Mouse (Mus musculus) cerebellum, adult 9-11 months (tissue): ENCODE results near the gene Cdk1.
"Not testable (repeated sequence)": the region's sequence is repeated elsewhere in the genome, so short reads cannot be mapped to it uniquely, and the experiment has no call there.

Experiments
- DNase-seq: peaks from one replicate; pipeline ENCODE4 v3.0.0; 2022

The Cdk1 gene

DNA sequence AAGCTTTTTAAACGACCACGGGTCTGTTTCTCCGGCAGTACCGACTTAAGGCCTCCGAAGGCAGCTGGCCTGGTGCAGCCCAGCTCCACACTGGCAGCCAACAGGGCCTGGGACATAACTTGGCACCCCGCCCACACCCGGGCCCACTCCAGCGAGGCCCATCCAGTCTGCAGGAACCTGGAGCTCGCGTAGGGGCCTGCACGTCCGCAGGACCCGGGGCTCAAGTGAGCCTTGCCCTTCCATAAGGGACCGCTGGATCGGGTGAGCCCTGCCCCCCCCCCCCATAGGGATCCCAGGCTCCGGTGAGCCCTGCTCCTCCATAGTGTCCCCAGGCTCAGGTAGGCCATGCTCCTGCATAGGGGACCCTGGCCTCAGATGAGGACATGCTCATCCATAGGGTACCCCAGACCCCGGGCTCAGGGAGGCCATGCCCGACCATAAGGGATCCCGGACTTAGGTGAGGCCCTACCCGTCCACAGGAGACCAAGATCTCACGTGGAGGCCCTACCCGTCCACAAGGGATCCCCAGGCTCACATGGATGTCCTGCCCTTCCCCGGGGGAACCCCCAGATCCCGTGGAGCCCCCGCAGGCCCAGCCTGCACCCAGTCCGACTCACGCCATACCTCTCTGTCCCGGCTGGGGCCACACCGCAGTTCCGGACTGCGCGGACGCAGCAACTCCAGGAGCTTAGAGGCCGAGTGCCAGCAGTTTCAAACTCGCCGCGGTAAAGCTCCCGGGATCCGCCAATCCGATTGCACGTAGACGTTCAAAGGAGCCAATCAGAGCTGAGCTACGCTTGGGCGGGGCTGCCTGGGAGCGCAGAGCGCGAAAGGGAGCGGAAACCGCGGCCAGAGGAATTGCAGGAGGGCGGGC lies at the start of gene Cdk1:
TSS of gene Cdk1 (minus strand) at position 727 of the 874 bp plus-strand sequence.
- DNase-seq: peak; percentile 93

DNA sequence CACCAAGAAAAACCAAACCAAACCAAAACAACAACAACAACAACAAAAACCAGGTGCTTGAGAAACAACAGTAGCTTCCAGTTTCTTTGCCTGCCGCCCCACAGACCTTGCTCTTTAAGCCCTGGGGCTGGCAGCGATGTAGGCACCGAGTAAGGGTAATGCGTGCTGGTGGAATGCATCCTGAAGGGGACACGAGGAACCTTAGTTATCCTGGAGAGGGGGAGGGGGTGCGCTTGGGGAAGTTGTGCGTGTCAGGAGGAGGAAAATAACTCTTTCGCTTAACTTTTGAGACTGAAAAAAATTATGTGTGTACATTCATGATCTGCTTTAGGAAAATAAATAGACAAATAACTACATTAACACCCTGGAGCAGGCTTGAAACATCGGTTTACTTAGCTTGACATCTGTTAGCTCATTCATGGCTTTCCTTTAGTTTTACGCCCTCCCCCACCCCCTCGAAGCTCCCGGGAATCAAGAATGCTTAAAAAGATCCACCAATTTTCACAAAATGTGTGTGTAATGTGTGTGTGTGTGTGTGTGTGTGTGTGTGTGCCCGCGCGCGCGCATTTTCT lies 47.2 kb upstream of the Cdk1 start:
- no peak for DNase-seq

DNA sequence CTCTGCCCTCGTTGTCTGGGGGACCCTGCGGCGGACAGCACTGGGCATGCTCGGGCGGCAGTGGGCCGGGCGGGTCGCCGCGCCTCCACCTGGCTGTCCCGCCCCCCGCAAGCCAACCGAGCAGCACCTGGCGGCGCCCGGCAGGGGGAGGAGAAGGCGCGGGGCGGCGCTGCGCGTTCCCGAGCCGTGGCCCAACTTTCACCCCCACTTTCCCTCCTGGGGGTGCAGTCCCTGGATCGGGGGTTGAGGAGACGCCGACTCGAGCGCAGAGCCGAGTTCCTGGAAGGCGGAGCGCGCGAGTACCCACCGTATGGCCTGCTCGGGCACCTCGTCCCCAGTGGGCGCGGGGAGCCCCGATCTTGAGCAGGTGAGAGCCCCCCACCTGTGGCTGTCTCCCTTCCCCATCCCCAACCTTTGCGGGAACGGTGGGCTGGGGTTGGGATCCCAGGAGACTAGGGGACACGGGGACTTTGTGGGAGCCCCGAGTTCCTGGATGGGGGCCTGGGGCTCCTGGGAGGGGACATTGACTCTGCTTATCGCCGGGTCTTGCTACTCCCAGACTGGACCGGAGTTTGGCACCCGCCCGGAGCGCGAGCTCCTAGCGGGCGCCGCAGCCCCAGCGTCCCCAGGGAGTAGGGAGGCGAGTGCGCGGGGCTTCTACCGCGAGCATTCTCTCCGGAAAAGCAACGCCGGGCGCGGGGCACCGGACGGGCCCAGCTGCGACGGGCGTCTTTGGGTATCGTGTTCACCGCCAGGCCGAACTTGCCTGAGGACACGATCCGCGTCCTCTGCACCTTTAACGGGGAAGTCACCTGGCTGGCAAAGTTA lies 46.2 kb upstream of the Cdk1 start, which contains the start of gene Ank3:
TSS of gene Ank3 (plus strand) at position 11 of the 828 bp plus-strand sequence.
- DNase-seq: no peak

DNA sequence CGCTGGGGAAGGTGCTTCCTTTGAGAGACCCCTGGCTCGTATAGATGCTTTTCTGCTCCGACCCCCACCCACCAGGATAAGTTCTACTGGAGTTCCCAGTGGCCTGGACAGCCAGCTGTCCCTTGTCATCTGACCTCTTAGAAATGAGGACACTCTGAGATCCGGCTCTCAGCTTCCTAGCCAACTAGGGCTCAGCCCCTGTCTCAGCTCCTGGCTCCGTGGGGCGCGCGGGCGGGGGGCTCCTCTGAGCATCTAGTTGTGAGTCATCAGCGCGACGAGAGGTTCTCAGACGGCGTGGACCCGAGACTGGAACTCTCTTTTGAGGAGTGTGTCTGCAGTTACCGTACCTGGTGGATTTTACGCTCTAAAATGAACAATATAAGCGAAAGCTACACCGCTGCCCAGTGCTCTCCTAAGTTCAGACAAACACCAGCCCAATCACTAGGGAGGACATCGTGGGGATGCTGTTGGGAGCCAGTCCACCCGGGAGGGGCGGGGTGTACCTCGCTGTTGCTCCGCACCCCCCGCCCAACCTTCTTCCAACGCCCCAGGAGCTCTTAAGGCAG lies 45.5 kb upstream of the Cdk1 start:
- DNase-seq: no peak

DNA sequence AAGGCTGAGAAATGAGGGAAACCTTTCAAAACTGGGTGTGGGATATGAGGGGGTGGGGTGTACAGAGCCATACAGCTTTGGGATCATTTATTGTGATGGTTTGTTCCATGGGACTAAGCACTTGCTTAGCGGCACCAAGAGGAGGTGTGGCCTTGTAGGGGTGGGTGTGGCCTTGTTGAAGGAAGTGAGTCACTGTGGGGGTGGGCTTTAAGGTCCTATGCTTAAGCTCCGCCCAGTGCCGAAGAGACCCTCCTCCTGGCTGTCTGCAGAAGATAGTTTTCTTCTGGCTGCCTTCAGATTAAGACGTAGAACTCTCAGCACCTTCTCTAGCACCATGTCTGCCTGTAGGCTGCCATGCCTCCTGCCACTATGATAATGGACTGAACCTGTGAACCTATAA lies 36.8 kb upstream of the Cdk1 start:
- DNase-seq: no peak

DNA sequence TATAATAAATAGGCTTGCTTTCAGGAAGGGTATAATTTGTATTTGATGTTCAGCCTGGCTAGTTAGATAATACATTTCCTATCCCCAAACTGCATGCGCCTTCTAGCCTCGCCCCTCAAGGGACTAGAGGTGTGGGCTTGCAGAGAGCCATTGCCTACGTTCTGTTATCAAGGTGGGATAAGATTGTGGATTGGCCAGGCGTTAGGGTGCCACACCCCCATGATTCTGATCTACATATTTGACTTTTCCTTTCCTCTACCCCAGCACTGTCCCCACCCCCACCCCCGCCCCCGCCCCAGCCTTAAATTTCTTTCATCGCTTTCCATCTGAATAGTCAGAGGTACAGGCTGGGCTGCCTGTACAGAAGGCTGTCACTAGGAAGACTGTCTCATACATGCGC lies 34.0 kb upstream of the Cdk1 start:
- DNase-seq: no peak

- no peak for DNase-seq
Measured at GRCm38 (mm10) chr10:69385136-69385535, 32.4 kb upstream of the Cdk1 start.

DNA sequence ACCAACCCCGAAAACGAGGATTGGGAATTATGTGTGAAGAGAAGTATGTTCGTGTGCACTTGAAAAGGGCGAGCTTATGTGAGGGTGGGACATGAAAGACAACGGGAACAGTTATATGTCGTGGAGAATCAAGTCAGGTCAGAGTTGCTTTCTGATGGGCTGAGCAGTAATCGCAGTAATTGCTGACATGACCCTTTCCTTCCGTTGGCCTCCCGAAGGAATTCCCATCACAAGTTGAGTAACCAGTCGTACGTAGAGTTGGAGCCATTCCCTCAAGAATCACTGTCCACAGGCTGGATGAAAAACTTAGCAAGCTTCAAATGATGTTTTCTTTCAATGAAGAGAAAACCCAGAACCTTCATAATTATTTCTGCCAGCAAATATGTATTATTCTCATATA lies 31.9 kb upstream of the Cdk1 start:
- DNase-seq: no peak

DNA sequence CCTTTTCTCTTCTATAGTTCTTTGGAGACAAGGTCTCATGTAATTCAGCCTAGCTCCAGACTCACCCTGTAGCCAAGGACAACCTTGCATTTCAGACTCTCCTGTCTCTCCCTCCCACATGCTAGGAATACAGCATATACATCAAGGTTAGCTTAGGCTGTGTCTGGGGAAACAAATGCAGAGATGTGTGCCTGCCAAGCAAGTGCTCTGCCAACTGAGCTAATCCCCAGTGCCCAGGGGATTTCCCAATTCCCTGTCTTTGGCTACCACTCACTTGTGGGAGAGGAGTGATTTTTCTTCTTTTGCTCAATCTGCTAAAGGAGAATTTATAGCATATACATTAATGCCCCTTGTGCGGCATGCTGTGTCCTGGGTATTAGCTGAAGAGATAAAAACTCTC lies 30.4 kb upstream of the Cdk1 start:
- DNase-seq: no peak

- DNase-seq: no peak
Measured at GRCm38 (mm10) chr10:69375154-69375553, 22.4 kb upstream of the Cdk1 start.

DNA sequence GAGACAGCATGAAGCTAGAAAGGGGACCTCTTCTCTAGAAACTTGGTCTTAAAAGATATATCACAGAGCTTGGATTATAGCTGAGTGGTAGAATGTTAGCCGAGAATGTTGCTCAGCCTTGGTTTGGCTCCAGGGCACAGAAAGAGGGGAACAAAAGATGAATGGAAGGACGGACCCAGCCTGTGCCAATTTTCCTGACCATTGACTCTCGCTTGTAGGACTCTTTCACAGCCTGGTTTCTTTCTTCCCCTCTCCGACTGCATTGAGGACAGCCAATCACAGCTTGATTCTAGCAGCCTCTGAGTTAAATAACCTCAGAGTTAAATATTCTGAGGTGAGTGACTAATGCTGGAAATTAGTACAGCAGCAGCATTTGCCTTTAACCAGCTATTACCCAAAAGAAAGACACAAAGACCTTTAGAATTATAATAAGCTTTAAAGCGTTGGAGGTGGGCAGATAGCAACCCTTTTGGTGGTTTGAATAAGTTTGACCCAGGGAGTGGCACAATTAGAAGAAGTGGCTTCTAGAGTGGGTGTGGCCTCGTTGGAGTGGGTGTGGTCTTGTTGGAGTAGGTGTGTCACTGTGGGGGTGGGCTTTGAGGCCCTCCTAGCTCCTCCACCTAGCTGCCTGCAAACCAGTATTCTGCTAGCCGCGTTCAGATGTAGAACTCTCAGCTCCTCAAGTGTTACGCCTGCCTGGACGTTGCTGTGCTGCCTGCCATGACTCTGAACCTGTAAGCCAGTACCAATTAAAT lies 21.2 kb upstream of the Cdk1 start:
- DNase-seq: no peak

- DNase-seq: no peak
Measured at GRCm38 (mm10) chr10:69372061-69372460, 19.3 kb upstream of the Cdk1 start.

DNA sequence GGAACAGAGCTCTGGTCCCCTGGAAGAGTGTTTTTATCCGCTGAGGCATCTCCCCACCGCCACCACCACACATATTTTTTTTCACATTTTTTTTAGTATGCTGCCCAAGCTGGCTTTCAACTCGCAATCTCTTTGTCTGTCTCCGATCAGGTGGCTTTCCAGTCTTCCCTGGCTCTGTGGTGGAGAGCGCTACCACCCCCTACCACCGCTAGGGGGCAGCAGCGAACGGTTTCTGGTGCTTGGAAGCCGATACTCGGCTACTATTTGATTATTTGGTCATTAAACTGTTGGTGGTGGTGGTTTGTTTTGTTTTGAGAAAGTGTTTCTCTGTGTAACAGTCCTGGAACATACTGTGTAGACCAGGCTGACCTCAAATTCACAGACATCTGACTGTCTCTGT lies 18.7 kb upstream of the Cdk1 start:
- no peak for DNase-seq

GRCm38 (mm10) chr10:69369321-69369720 lies 16.6 kb upstream of the Cdk1 start:
- DNase-seq: no peak

- no peak for DNase-seq
Measured at GRCm38 (mm10) chr10:69366877-69367387, 14.2 kb upstream of the Cdk1 start.

GRCm38 (mm10) chr10:69366208-69366607 lies 13.5 kb upstream of the Cdk1 start:
- no peak for DNase-seq

- DNase-seq: no peak
Measured at GRCm38 (mm10) chr10:69359666-69360065, 6.9 kb upstream of the Cdk1 start.

- not testable (repeated sequence) for DNase-seq
Measured at GRCm38 (mm10) chr10:69353086-69353479, 345 bp upstream of the Cdk1 start.

DNA sequence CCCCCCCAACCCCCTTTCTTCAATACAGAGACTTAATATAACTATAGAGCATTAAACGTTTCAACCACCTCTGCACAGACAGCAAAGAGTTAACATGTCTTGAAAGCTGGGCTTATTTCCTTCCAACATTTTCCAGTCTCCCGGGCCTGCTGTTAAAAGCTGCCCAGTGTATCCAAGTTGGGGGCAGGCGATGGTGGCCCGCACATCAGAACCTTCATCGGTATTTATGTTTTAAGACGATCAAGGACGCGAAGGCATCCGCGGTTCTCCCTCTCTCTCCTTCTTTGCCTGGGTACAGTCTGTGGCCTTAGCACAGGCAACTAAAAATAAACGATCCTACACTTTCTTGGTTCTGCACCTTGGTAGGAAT lies 911 bp downstream of the Cdk1 start:
- DNase-seq: no peak

DNA sequence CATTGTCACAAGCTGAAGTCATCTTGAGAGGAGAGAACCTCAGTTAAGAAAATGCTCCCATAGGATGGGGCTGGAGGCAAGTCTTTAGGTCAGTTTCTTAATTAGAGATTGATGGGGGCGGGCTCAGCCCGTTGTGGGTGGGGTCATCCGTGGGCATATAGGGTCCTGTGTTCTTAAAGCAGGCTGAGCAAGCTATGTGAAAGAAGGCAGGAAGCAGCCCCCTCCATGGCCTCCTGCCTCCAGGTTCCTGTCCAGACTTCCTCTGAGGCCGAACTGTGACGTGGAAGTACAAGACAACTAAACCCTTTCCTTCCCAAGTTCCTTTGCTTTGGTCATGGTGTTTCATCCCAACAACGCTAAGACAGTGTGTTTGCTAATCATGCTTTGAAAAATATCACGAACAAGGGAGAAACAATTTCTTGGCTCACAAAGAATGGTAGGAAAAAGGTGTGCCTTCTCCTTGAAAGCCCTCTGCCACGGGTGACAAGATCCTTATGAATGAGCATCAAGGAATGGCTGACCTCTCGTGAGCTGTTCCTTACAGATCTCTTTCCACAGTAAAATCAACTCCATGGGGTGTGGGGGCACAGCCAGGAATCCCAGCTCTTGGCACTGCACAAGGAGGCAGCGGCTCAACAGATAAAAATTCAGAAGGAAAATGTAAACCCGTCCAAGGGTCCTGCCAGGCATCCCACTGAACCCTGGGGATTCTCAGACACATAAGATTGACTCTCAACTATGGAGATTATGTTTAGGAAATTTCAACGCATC lies 1.5 kb downstream of the Cdk1 start:
- DNase-seq: peak; percentile 14

GRCm38 (mm10) chr10:69348206-69348605 lies 4.5 kb downstream of the Cdk1 start:
- no peak for DNase-seq

GRCm38 (mm10) chr10:69342328-69342727 lies 10.4 kb downstream of the Cdk1 start:
- no peak for DNase-seq
